Mouse (Mus musculus) cerebellum, adult 9-11 months (tissue): Measurements from ENCODE around the gene Zfp593.
"Not testable (repeated sequence)": the region's sequence is repeated elsewhere in the genome, so short reads cannot be mapped to it uniquely, and the experiment has no call there.

Experiments used
- DNase-seq: peaks from one replicate; pipeline ENCODE4 v3.0.0; 2022

Gene Zfp593

GRCm38 (mm10) chr4:134245148-134245843 is at the start of gene Zfp593:
TSS of gene Zfp593 (minus strand) at chr4:134245592.
- DNase-seq = peak; percentile 92

DNA sequence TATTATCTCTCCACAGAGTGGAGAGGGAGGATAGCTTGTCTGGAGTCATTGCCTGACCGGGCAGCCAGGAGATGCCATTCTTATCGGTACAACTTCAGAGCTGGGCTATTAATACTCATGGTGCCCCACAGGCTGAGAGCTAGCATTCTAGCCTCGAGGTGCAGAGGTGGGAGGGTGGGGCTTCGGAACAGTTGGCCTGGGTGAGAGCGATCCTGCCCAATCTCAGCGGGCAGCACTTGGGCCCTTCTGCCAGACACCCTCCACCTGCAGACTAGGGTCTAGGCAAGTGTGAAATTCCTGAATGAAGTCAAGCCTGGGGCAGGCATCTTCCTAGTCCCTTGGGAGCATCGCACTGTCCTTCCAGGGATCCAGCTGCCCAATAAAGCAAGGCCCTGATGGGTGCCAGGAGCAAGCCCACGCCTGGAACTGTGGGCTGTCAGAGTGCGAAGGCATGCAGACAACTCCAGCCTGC is 48.3 kb upstream of the Zfp593 start:
- no peak for DNase-seq

GRCm38 (mm10) chr4:134293061-134293691 is 47.8 kb upstream of the Zfp593 start:
- peak; percentile 8 for DNase-seq

DNA sequence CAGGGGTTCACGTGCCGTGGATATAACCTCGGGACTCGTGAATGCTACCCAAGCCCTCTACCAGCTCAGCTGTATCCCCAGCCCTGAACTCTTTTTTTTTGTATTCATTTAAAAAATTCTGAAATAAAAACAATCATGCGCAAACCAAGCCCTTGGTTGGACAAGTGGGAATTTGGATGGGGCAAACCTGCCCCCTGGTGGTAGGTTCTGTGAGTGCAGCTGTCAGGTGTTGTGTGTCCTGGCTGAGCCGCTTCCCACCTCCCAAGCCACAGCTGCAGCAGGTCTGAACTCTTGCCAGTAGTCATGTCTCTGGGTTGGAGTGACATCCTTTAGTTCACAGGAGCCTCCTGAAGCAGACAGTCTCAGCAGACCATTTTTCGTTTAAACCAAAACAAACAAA is 46.7 kb upstream of the Zfp593 start:
- DNase-seq = peak; percentile 58

DNA sequence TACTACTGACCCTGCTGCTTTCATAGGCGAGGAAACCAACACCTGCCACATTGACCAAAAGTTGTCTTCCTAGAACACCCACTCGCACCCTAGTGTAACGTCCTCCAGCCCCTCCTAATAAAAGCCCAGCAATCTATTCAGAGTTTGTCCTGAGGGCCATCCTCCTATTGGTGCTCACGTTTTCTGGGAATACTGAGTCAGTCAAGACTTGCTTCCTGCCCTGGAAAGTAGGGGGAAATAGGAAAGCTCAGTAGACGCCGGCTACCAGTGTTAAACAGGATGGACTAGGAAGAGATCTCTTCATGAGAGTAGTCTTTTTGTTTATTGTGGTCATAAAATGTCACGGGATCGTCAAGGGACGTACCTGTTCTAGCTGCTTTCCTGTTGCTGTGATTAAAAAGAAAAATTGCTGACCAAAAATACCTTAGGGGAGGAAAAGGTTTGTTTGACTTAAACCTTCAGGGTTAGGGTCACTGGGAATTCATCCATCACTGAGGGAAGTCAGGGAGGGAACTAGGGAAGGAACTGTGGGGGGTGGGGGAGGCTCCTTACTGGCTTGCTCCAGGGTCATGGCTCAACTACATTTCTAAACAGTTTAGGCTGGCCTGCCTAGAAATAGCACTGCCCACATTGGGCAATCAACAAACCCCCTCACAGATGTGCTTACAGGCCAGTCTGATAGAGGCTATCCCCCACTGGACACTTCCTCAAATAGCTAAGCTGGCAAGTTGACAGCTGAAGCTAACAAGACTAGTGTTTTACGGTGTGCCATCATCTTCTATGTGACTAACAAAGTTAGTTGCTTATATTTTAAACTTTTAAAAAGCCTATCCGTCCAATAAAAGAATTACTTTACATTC is 43.2 kb upstream of the Zfp593 start:
- peak; percentile 19 for DNase-seq

DNA sequence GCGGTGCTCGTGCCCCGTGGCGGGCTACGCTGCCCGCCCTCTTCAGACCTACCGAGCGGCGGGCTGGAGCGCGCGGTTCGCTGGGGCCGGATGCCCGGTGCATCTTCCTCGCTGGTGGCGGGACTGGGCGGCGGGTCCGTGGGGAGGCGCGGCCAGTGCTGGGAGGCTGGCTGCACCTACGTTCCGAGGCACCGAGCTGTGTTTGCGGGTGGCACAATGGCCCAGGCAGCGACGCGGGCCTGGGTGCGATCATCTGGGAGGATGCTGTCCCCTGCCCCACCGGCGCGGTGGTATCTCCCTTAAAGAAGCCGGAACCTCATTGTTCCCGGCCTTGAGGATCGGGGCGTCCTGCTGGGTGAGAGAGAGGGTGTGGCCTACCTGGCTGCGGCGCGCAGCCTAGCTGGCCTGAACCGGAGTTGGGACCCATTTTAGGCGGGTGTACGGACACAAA is 42.2 kb upstream of the Zfp593 start, which contains the start of gene Pdik1l:
Gene Pdik1l, minus strand, starts transcription at position 321 of the 451 bp plus-strand sequence.
- DNase-seq = peak; percentile 82

- DNase-seq = peak; percentile 95
These were observed 41.8 kb upstream of the Zfp593 start for GRCm38 (mm10) chr4:134287168-134287564.

GRCm38 (mm10) chr4:134286226-134287167 is 41.1 kb upstream of the Zfp593 start:
- DNase-seq = no peak

- DNase-seq = peak; percentile 21
These were observed 39.5 kb upstream of the Zfp593 start for GRCm38 (mm10) chr4:134284942-134285341.

DNA sequence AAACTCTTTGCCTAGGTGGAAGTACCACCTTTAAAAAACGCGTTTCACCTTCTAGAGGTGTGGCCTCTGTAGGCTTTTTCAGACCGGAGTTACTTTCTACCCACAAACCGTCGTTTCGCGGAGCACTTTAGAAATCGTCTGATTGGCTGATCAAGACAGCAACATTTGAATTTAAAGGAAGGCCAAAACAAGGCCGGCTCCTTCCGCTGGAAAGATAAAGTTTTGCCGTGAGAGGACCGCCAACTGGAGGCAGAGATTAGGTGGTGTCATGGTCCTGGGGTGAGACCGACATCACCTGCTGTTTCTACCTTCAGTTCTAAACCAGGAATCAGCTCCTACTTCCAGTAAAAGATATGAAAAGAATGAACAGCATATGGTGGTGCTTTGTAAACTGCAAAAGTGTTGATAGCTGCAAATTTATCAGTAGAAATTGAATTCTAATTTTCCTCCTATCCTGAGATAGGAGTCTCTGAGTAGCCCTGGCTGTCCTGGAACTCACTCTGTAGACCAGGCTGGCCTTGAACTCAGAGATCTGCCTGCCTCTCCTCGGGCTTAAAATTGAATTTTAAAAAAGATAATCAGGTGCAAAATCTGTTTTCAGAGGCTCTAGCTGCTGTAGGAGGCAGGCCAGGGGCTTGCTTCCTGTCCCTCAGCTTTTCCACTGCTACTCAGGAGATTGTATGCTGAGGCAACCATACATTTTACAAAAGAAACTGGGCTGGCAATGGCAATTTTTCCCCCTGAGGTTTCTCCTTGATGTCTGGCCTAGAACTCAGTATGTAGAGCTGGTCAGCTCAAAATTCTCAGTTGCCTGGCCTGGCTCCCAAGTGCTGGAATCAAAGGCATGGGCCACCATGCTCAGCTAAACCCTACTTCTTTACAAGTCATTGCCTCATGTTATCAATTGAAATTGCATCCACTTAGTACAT is 28.3 kb upstream of the Zfp593 start:
- no peak for DNase-seq

- no peak for DNase-seq
These were observed 27.5 kb upstream of the Zfp593 start for GRCm38 (mm10) chr4:134272731-134273416.

DNA sequence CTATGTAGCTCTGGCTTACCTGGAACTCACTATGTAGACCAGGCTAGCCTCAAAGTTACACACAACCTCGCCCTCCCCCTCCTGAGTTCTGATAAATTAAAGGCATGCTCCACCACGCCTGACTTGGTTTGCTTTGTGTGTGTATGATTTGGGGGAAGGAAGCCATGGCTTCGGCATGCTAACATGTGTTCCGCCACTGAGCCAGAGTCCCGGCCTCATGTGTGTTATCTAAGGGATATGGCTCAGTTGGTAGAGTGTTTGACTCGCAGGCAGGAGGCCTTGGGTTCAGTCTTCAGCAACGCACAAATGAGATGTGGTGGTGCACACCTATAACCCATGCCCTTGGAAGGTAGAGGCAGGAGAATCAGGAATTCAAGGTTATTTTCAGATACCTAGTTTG is 26.6 kb upstream of the Zfp593 start:
- no peak for DNase-seq

GRCm38 (mm10) chr4:134269622-134270021 is 24.2 kb upstream of the Zfp593 start:
- not testable (repeated sequence) for DNase-seq

DNA sequence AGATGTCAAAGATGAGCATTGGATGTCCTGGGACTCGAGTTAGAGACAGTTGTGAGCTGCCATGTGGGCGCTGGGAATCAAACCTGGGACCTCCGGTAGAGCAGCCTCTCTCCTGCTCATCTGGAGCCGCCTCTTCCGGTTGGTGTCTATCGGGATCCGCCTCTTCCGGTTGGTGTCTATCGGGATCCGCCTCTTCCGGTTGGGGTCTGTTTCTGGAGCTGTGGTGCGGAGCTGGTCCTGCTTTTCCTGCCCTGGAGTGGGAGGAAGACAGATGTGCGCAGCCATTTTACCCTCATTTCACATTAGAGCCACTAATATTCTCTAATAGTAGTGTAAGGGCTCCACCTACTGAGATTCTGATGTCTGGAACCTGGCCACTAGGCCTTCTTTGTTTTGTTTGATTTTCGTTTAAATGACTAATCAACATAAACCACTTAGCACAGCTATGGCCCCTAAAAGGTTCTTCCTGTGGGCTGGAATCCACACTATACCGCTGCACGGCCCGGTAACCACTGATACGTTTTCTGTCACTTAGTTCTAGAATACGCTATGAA is 22.8 kb upstream of the Zfp593 start:
- DNase-seq = no peak

DNA sequence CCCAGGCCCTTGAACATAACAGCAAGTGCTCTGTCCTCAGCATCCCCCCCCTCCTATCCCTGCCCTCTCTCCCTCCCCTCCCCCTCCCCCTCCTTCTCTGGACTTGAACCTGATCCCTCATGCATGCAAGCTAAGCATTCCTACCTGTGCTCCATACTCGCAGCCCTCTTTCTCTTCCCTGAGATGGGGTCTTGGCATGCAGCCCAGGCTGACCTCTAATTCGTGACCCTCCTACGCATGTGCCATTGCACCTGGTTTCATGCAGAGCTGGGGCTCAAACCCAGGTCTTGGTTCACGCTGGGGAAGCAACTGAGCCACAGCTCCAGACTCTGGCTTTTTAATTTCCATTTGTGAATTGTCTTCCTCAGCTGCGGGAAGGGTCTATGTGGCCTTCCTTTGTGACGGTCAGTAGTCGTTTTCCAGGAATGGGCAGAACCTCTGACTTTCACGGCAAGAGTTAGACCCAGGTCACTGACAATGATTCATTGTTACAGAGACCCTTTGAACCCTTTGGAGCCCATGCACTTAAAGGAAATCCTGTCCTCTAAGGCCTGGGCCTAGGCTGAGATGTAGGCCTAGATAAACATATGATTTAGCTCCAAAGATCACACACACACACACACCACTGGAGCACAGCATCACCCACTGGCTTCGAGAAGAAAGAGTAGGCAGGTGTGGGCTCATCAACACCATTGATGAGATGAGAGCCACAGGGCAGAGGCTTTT is 20.6 kb upstream of the Zfp593 start:
- no peak for DNase-seq

DNA sequence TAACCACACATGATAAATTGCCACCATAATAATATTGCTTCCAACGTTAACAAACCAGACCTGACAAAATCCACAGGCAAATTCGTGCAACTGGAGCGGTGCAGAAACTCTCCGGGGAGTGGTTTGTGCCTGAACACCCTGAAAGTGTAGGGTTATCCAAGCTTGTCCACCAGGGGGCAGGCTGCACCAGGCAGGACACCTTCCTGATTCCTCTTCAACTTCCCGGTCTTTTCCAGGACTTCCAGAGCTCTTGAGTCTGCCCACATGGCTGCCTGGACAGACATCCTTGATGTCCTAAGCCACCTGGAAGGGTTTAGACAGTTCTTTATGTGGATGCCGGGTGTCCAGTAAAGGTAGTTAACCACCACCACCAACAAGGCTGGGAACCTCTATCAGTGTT is 17.8 kb upstream of the Zfp593 start:
- no peak for DNase-seq

- DNase-seq = no peak
These were observed 13.0 kb upstream of the Zfp593 start for GRCm38 (mm10) chr4:134258354-134258753.

DNA sequence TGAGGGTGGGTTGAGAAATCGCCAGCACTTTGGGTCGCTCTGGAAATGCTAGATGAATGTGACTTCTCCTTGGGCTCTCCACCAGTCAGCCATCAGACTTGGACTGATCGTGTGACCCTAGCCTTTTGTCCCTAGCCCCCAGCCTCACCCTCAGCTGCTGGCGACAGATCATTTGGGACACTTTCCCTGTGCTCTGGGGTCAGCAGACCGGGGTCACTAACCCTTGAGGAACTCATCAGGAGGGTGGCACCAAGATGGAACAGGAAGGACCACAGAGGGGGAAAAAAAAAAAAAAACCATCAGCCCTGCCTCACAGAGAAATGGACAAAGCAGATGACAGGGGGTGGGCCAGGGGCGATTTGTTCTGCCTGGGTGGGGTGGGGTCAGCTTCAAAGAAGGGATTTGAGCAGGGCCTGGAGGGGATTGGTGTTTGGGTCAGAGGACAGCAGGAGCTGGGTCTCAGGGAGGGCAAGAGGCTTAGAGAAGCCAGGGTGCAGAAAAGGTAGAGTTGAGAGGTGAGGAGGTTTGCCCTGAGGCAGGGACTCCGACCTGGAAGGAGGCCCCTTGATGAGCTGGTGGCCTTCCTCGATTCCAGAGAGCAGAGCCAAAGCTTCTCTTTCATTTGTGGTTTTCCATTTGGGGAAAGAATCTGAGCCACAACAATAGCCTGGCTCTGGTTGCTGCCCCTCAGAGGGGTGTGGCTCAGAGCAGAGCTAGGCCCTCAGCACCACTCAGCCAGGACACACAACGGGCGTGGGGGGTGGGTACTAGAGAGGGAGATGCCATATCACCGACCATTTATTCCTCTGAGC is 12.0 kb upstream of the Zfp593 start:
- no peak for DNase-seq
